Mouse (Mus musculus): ENCODE results near the gene Qser1. TPM values are rescaled to one million over a fixed set of nuclear protein-coding genes. Genes with fewer than 3 reads are reported as not detected.

Qser1 gene
- polyA plus RNA-seq, 1 experiment from 2014 or later: 6.9 TPM

DNA sequence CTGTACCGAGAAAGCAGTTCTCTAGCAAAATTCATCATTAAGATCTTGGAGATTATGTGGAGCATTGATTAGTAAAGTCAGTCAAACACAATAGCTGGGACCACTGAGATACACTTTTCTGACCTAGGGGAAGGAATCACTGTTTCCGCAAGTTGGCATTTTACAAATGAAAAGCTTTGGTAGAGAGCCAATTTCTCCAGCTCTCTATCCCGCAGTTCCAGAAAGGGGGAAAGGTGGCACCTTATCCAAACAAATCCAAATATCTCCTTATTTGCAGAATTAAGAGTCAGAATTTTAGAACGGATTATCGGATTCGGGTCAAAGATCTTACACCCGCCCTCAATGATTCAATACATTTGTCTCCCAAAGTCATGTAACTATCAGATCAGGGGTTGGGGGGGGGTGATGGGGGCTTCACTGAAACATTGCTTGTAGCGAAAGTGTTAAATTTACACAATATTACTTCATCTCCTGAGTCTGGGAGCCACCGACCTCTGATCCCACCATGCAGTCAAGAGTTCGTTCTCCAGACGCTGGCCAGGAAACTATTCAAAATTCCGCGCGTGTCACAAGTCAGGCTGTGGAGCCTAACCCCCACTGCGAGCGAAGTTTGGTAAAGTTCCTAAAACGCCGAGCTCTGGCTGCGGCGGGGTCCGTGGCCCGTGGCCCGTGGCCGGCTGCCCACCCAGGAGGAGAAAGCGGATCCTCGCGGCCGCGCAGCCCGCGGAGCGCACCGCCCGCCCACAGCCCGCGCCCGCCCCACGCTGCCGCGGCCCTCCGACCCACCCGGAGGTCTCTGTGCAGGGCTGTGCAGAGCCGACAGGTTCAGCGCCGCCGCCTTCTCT is 74.4 kb downstream of the Qser1 start:
- peak; percentile 11; the same call in 1 of the 2 replicates for ATAC-seq (replicated peaks; ENCODE audit: low FRiP score, low read depth)
- no peak for DNase-seq (ENCODE audit: low spot score)
- H3K4me2 ChIP-seq (ENCODE audit: low read length): peak overlapping the region; percentile 87
- peak overlapping the region; percentile 85 for H3K27ac ChIP-seq
- 6% methylated on average over 44 of the region's 46 CpGs for WGBS
- no peaks in the 10 kb centered on the region for H3K9me3 ChIP-seq (replicated peaks; ENCODE audit: low read length)
- no peaks in the 10 kb centered on the region for H3K36me3 ChIP-seq (ENCODE audit: insufficient read depth, low read length)
- no peaks in the 10 kb centered on the region for H3K27me3 ChIP-seq (ENCODE audit: insufficient read depth, low read length)
- H3K4me3 ChIP-seq (replicated peaks; ENCODE audit: low read depth, low read length): peak overlapping the region; percentile 73
- no peak; the same call in 1 of the 2 replicates for TF ChIP-seq CTCF (IDR thresholded peaks at IDR 0.05; ENCODE audit: low read depth)
- peaks cover 12% of the 10 kb centered on the region; the same call in 1 of the 2 replicates for H3K4me1 ChIP-seq (replicated peaks; ENCODE audit: insufficient read depth, low read length)
- peak overlapping the region; percentile 76 for H3K9ac ChIP-seq (ENCODE audit: low read depth, low read length)

DNA sequence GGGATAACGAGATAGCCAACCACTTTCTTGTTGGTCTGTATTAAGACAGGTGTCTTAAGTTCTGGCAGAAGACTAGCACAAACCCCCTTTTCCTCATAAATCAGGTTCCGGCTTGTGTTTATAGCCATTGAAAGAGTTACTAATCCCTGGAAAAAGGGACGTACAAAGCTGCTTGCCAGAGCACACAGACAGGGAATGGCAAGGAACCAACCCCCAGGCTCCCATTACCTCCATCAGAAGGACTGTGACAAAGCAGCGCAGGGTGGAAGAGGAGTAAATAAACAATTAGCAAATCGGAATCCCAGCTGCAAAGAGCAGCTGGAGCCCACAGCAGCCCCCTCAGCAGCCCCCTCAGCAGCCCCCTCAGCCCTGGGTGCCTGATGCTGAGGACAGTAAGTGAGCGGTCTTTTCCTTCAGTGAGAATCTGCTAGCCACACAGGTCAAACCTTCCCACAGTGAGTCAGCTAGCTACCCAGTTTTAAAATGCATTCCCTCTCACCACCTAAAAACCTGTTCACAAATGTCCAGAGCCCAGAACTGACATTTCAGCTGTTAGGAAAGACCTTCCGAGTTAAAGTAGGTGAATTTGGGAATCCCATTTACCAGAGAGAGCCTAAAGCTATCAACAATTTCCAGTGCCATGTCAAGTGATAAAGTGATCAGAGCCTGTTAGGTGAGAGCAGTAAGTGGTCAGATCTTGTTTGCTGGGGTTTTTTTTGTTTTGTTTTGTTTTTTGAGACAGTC is 75.4 kb downstream of the Qser1 start:
- Histone ChIP-seq H3K27me3 (ENCODE audit: insufficient read depth, low read length) (no peaks in the 10 kb centered on the region), H3K9ac (ENCODE audit: low read depth, low read length) (0 out of 2 replicates have a peak overlapping the region, but pooled peaks have one; percentile 31), H3K4me1 (replicated peaks; ENCODE audit: insufficient read depth, low read length) (peaks cover 12% of the 10 kb centered on the region; the same call in 1 of the 2 replicates), H3K9me3 (replicated peaks; ENCODE audit: low read length) (no peaks in the 10 kb centered on the region), H3K36me3 (ENCODE audit: insufficient read depth, low read length) (no peaks in the 10 kb centered on the region), H3K27ac (no peak overlapping the region), H3K4me2 (ENCODE audit: low read length) (peak overlapping the region; percentile 87), H3K4me3 (replicated peaks; ENCODE audit: low read depth, low read length) (peak overlapping the region; percentile 21)
- DNase-seq (ENCODE audit: low spot score) (peak; percentile 62), ATAC-seq (replicated peaks; ENCODE audit: low FRiP score, low read depth) (no peak)
- TF ChIP-seq CTCF (IDR thresholded peaks at IDR 0.05; ENCODE audit: low read depth): no peak
- 30% methylated on average over 7 of the region's 7 CpGs for WGBS

DNA sequence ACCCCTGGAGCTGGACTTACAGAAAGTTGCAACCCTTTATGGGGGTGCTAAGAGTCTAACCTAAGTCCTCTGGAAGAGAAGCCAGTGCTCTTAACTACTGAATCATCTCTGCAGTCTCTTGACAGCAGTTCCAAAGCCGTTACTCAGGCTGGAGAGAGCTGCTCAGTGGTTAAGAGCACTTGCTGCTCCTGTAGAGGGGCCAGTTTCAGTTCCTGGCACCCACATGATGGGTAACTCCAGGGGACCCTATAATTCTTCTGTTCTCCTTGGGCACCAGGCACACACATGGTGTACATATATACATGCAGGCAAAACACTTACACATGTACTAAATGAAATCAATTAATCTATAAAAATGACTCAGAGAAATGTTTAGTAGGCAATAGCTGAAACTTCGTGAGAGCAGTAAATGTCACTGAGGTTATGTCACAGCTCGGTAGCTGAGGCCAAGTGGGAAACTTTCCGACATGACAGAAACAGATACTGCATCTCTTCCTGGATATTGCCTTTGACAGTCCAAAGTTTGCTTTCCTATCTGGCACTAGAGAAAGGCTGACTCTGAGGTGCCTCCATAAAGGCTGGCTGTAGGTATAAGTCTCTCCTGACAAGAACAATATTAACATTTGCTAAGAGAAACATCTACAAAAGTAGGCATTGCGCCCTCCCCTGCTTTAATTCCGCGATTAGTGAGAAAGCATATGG is 76.2 kb downstream of the Qser1 start:
- ATAC-seq (replicated peaks; ENCODE audit: low FRiP score, low read depth): no peak
- no peak for DNase-seq (ENCODE audit: low spot score)
- Histone ChIP-seq H3K9me3 (replicated peaks; ENCODE audit: low read length) (no peaks in the 10 kb centered on the region), H3K4me3 (replicated peaks; ENCODE audit: low read depth, low read length) (no peak overlapping the region), H3K27me3 (ENCODE audit: insufficient read depth, low read length) (no peaks in the 10 kb centered on the region), H3K4me2 (ENCODE audit: low read length) (peak overlapping the region; percentile 87), H3K36me3 (ENCODE audit: insufficient read depth, low read length) (no peaks in the 10 kb centered on the region), H3K4me1 (replicated peaks; ENCODE audit: insufficient read depth, low read length) (peaks cover 12% of the 10 kb centered on the region; the same call in 1 of the 2 replicates), H3K9ac (ENCODE audit: low read depth, low read length) (0 out of 2 replicates have a peak overlapping the region, but pooled peaks have one; percentile 31), H3K27ac (no peak overlapping the region)
- TF ChIP-seq CTCF (IDR thresholded peaks at IDR 0.05; ENCODE audit: low read depth): no peak
- WGBS: 38% methylated on average over 7 of the region's 7 CpGs

DNA sequence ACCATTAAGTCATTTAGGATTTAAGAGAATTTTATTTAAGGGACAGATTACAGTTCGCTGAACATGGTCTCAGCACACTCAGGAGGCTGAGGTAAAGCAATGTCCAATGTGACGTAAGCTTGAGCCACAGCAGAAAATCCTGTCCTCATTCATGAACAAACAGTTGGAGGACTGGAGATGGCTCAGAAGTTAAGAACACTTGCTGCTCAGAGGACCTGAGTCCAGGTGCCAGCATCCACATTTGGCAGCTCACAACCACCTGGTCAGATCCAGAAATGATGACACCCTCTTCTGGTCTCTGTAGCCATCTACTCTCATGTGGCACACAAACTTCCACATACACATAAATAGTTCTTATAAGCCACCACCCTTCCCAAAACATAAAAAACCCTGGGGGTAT is 76.9 kb downstream of the Qser1 start:
- Histone ChIP-seq H3K27ac (no peak overlapping the region), H3K27me3 (ENCODE audit: insufficient read depth, low read length) (no peaks in the 10 kb centered on the region), H3K4me3 (replicated peaks; ENCODE audit: low read depth, low read length) (no peak overlapping the region), H3K4me2 (ENCODE audit: low read length) (no peak overlapping the region), H3K36me3 (ENCODE audit: insufficient read depth, low read length) (no peaks in the 10 kb centered on the region), H3K4me1 (replicated peaks; ENCODE audit: insufficient read depth, low read length) (peaks cover 12% of the 10 kb centered on the region; the same call in 1 of the 2 replicates), H3K9ac (ENCODE audit: low read depth, low read length) (no peak overlapping the region), H3K9me3 (replicated peaks; ENCODE audit: low read length) (no peaks in the 10 kb centered on the region)
- no peak for ATAC-seq (replicated peaks; ENCODE audit: low FRiP score, low read depth)
- 83% methylated on average over 2 of the region's 2 CpGs for WGBS
- TF ChIP-seq CTCF (IDR thresholded peaks at IDR 0.05; ENCODE audit: low read depth): no peak
- no peak for DNase-seq (ENCODE audit: low spot score)

DNA sequence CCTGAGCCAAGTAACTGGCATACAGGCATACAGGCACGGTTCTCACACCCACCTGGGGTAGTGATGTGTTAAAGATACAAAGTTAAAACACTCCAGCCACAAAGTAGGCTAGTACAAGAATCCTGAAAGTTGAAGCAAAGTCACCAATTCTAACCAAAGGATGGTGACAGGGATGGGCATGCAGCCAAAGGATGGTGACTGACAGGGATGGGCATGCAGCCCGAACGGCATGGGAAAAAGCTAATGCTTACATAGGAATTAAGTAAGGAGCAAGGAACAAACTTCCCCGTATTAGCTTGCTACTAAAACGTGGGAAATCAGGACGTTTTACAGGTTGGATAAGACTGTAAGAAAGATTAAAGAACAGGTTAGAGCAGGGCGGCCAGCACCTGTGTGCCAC is 80.3 kb downstream of the Qser1 start:
- H3K4me2 ChIP-seq (ENCODE audit: low read length): no peak overlapping the region
- H3K27me3 ChIP-seq (ENCODE audit: insufficient read depth, low read length): no peaks in the 10 kb centered on the region
- DNase-seq (ENCODE audit: low spot score): no peak
- no peak for TF ChIP-seq CTCF (IDR thresholded peaks at IDR 0.05; ENCODE audit: low read depth)
- H3K36me3 ChIP-seq (ENCODE audit: insufficient read depth, low read length): no peaks in the 10 kb centered on the region
- H3K9ac ChIP-seq (ENCODE audit: low read depth, low read length): no peak overlapping the region
- WGBS: 64% methylated on average over 7 of the region's 7 CpGs
- H3K27ac ChIP-seq: 0 out of 2 replicates have a peak overlapping the region, but pooled peaks have one; percentile 19
- no peak overlapping the region for H3K4me3 ChIP-seq (replicated peaks; ENCODE audit: low read depth, low read length)
- H3K9me3 ChIP-seq (replicated peaks; ENCODE audit: low read length): no peaks in the 10 kb centered on the region
- peaks cover 7% of the 10 kb centered on the region; the same call in 1 of the 2 replicates for H3K4me1 ChIP-seq (replicated peaks; ENCODE audit: insufficient read depth, low read length)
- no peak for ATAC-seq (replicated peaks; ENCODE audit: low FRiP score, low read depth)
